Mouse (Mus musculus): ENCODE measurements at regions not wholly inside any gene's neighbourhood (a gene's known extent, or its start where the extent isn't known, plus 50 kb on each side); places are given as distances from the start of the nearest gene placed in this dataset.

GRCm38 (mm10) chr15:49151998-49152397 is 4732.7 kb upstream of the Gm7489 start:
- TF ChIP-seq POLR2AphosphoS2 (IDR thresholded peaks at IDR 0.05; ENCODE audit: insufficient read length, low read depth) = no peak
- TF ChIP-seq E2F4 (IDR thresholded peaks at IDR 0.05; ENCODE audit: insufficient read depth) = no peak
- TF ChIP-seq POLR2A (IDR thresholded peaks at IDR 0.05; ENCODE audit: insufficient read length, low read depth) = no peak
- no peak for TF ChIP-seq MAX (IDR thresholded peaks at IDR 0.05; ENCODE audit: low read depth)
- TF ChIP-seq MYOG (IDR thresholded peaks at IDR 0.05; ENCODE audit: control insufficient read depth in 1 of 3, insufficient read depth in 1 of 3, insufficient read length in 2 of 3, low read depth in 2 of 3) = no peak

Measured in myocyte (in vitro differentiated cells).